Mouse (Mus musculus) heart, postnatal 0 days (tissue): ENCODE data around the gene Vamp1.

Source experiments
- CTCF ChIP-seq: IDR thresholded peaks from 2 replicates; pipeline ENCODE4 v1.5.1; 2016; ENCODE audit warnings: antibody characterized with exemption, control low read depth, low read depth
- EP300 ChIP-seq: IDR thresholded peaks from 2 replicates; pipeline ENCODE4 v1.6.1; 2016; ENCODE audit warnings: antibody characterized with exemption, low read depth

DNA sequence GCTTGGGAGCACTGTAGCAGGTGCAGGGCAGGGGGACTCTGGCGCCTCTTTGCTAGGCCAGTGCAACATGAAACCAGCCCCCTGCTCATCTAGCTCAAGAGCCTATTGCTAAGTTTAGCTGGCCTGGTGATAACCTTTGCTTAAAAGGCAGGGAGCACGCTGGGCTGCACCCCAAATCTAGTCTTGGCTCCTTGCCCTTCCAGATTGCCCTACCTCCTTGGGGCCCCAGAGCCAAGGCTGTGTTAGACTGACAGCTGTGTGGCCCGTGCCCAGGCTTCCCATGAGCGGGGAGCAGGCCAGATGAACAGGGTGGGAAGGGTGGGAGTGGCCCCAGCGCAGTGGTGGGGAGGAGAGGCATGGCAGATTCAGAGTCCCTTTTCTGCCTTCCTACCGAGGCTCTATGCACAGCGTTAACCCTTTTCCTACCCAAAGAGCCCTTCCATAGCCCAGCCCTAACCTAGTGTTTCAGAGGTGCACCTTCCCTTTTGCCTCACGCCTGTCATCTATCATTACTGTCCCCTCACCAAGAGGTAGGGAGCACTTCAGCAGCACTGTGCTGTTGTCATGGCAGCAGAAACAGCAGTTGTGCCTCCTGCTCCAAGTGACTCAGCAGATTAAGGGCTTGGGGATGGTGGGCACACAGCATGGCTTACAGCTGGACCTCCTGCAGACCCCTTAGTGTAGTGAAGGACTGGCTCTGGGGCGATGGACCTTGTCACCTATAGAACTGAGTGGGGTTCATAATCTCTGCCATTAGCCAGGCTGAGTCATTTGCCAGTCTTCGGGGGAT, 48.3 kb upstream of the Vamp1 start:
- TF ChIP-seq CTCF (no peak), EP300 (peak; percentile 84)
